Mouse (Mus musculus) kidney, postnatal 10 days (tissue): ENCODE data around the gene Sec61a2.

ENCODE experiments used
- DNase-seq: peaks from one replicate; pipeline ENCODE4 v3.0.0; 2021; ENCODE audit warnings: mixed read lengths

Sec61a2 gene

GRCm38 (mm10) chr2:5877446-5877845 lies 17.8 kb downstream of the Sec61a2 start:
- no peak for DNase-seq

GRCm38 (mm10) chr2:5869746-5870145 lies 25.5 kb downstream of the Sec61a2 start:
- DNase-seq = no peak

- DNase-seq = no peak
These were observed 27.6 kb downstream of the Sec61a2 start for GRCm38 (mm10) chr2:5867681-5868080.

GRCm38 (mm10) chr2:5862834-5863233 lies 32.4 kb downstream of the Sec61a2 start, which contains the start of gene Gm13199:
Gm13199 (minus strand) TSS chr2:5862934.
- DNase-seq = no peak

GRCm38 (mm10) chr2:5851866-5852265 lies 43.4 kb downstream of the Sec61a2 start:
- no peak for DNase-seq

- no peak for DNase-seq
These were observed 44.1 kb downstream of the Sec61a2 start for GRCm38 (mm10) chr2:5851116-5851515.

GRCm38 (mm10) chr2:5845826-5846225 lies 49.4 kb downstream of the Sec61a2 start:
- no peak for DNase-seq

- peak; percentile 92 for DNase-seq
These were observed 50.2 kb downstream of the Sec61a2 start, which contains the start of the genes Nudt5 and Cdc123 for GRCm38 (mm10) chr2:5844873-5845631. Nudt5 (plus strand) TSS chr2:5845019. Cdc123 (minus strand) TSS chr2:5845164.

- no peak for DNase-seq
These were observed 50.9 kb downstream of the Sec61a2 start for GRCm38 (mm10) chr2:5844181-5844872.

GRCm38 (mm10) chr2:5840815-5841214 lies 54.4 kb downstream of the Sec61a2 start:
- DNase-seq = no peak

- DNase-seq = no peak
These were observed 69.8 kb downstream of the Sec61a2 start for GRCm38 (mm10) chr2:5825265-5825913.

- DNase-seq = no peak
These were observed 70.5 kb downstream of the Sec61a2 start for GRCm38 (mm10) chr2:5824685-5825084.

GRCm38 (mm10) chr2:5824213-5824612 lies 71.0 kb downstream of the Sec61a2 start:
- DNase-seq = no peak

- DNase-seq = no peak
These were observed 72.8 kb downstream of the Sec61a2 start for GRCm38 (mm10) chr2:5822449-5822848.

- no peak for DNase-seq
These were observed 74.0 kb downstream of the Sec61a2 start for GRCm38 (mm10) chr2:5821264-5821663.
